Mouse (Mus musculus): Measurements from ENCODE around the gene Slc38a7. TPM values are rescaled to one million over a fixed set of nuclear protein-coding genes. Genes with fewer than 3 reads are reported as not detected.

Gene Slc38a7
- polyA plus RNA-seq (2015; fragmentation: Nextera tagmentation; extraction: Ambion mirVana) = 30.3 and 32.2 TPM in 2 replicates

- peak; percentile 97 for ATAC-seq (replicated peaks)
- WGBS = 10% methylated on average over 22 of the region's 22 CpGs
- H3K4me1 ChIP-seq = peaks cover 10% of the 10 kb centered on the region
- no peaks in the 10 kb centered on the region for H3K9me3 ChIP-seq
- no peak within 1 kb of the TSS for H3K27ac ChIP-seq
- peak within 1 kb of the TSS; percentile 70 for H3K4me2 ChIP-seq
- 0 out of 2 replicates have a peak, but pooled peaks cover 3% of the 10 kb centered on the region for H3K36me3 ChIP-seq (replicated peaks)
- H3K4me3 ChIP-seq = peak within 1 kb of the TSS; percentile 55
- no peaks in the 10 kb centered on the region for H3K27me3 ChIP-seq (replicated peaks)
- peak within 1 kb of the TSS; percentile 61 for H3K9ac ChIP-seq
Measured at GRCm38 (mm10) chr8:95853102-95853843, at the start of gene Slc38a7. Slc38a7 (minus strand) TSS chr8:95853539.

DNA sequence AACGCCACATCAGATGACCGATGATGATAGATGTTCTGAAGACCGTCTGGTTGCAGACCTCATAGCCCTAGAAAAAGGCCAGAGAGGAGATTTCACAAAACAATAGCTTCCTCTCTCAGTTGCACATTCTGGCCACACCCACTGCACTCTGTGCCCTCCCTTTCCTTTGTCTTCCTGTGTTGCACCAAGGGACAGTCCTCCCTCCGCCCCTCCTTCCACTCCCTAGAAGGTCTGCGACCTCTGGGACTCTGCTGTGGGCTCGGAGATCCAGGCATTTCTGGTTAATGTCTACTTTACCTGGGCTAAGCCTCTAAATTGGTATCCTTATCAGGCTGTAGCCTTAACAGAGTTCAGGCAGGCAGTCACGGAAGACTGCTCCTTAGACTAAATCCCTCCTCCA lies 48.5 kb upstream of the Slc38a7 start:
- ATAC-seq (replicated peaks) = no peak

DNA sequence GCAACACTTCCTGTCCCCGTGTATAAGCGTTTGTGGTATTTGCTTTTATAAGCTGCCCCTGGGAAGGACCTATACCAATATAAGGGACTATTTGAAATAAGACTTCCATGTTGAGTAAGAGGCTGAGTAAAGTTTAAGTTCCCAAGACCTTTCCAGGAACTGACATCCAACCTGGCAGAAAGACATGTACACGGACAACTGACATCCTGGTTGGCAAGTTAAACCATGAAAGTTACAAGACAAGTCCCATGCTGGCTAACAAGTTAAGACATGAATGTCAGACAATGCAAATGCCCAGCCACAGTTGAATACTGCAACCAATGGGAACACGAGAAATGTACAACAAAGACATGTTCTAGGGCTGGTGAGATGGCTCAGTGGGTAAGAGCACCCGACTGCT lies 40.4 kb upstream of the Slc38a7 start:
- H3K4me2 ChIP-seq = no peak overlapping the region
- no peak for ATAC-seq (replicated peaks)
- no peak overlapping the region for H3K9ac ChIP-seq
- H3K36me3 ChIP-seq (replicated peaks) = no peaks in the 10 kb centered on the region
- WGBS = 86% methylated on average over 5 of the region's 5 CpGs
- H3K4me1 ChIP-seq = no peaks in the 10 kb centered on the region
- no peaks in the 10 kb centered on the region for H3K9me3 ChIP-seq
- no peak overlapping the region for H3K27ac ChIP-seq
- no peaks in the 10 kb centered on the region for H3K27me3 ChIP-seq (replicated peaks)
- H3K4me3 ChIP-seq = no peak overlapping the region

More for the DNA sequence above, 48.5 kb upstream of the Slc38a7 start:
- H3K4me2 ChIP-seq = no peak overlapping the region
- H3K27me3 ChIP-seq (replicated peaks) = no peaks in the 10 kb centered on the region
- no peak overlapping the region for H3K4me3 ChIP-seq
- 24% methylated on average over 7 of the region's 7 CpGs for WGBS
- H3K27ac ChIP-seq = no peak overlapping the region
- H3K9me3 ChIP-seq = no peaks in the 10 kb centered on the region
- H3K9ac ChIP-seq = no peak overlapping the region
- H3K36me3 ChIP-seq (replicated peaks) = no peaks in the 10 kb centered on the region
- no peaks in the 10 kb centered on the region for H3K4me1 ChIP-seq

DNA sequence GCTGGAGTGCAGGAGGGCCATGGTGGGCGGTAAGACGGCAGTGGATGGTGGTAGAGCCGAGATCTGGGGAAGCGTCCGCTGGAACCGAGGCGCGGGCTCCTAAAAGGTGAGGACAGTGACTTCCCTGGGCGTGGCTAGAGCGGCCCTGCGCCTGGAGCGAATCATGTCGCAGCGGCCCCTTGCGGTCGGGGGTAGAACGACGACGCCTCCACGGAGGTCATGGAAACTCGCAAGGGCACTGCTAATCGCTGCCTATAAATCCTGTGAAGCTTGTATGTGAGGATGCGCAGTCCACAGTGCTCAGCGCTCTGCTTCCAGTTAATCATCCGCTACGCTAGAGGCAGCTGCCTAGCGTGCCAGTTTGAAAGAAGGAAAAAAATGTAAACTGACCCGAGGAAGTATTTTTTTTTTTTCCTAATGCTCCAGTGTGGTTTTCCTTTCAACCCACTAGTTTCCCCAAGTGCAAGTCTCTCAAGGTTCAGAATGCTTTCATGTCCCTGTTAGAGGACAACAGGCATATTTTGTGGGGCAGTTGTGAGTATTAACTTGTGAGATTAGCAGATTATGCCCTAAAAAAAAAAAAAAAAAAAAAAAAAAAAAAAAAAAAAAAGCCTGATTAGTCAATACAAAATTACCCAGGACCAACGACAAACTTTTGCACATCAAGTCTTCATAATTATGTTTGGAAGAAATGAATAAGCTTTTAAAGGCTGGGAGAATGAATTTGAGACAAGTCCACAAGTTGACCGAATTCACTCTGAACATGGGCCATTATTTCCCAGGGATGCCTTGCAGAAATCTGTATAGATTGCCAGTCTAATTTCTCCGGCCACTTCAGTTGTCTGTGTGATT lies 35.2 kb upstream of the Slc38a7 start, which contains the start of gene Got2:
Gene Got2 (minus strand): TSS at position 263 of the 852 bp plus-strand sequence.
- H3K4me2 ChIP-seq = peak within 1 kb of the TSS; percentile 82
- H3K4me3 ChIP-seq = peak within 1 kb of the TSS; percentile 98
- H3K36me3 ChIP-seq (replicated peaks) = no peaks in the 10 kb centered on the region
- peak; percentile 92 for ATAC-seq (replicated peaks)
- H3K27me3 ChIP-seq (replicated peaks) = no peaks in the 10 kb centered on the region
- H3K9ac ChIP-seq = peak within 1 kb of the TSS; percentile 81
- no peaks in the 10 kb centered on the region for H3K9me3 ChIP-seq
- H3K4me1 ChIP-seq = peaks cover 26% of the 10 kb centered on the region
- WGBS = 8% methylated on average over 31 of the region's 31 CpGs
- H3K27ac ChIP-seq = peak within 1 kb of the TSS; percentile 83

DNA sequence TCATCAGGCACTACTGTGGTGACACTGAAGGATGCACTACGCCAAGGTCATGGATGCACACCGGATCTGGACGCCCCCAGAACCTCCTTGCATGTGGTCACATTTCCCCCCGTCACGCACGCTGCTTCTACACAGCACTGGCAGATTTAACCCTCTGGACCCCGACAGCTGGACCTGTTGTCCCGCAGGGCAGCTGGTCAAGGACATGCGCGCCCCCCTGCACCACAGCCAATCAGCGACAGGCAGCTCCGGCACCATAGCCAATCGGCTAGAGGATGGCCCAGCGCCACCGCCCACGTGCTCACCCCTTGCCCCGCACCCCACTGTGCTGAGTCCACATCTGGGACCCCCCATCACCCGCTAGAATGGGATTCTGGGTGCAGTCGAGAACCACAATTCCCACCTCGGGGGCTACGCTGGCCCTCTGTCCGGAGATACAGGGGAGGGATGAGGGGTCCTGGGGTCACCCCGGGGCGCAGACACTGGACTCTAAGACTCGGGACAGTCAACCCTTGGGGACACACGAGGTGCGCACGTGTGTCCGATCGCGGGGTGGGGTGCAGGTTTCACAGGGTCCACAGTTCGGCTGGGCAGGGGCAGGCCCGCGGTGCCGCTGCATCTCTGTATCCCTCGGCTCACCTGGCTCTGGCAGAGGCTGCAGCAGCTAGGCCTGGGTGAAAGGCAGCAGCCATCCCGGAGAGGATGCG lies 34.4 kb upstream of the Slc38a7 start:
- peaks cover 26% of the 10 kb centered on the region for H3K4me1 ChIP-seq
- H3K4me2 ChIP-seq = peak overlapping the region; percentile 82
- ATAC-seq (replicated peaks) = peak; percentile 97
- peak overlapping the region; percentile 81 for H3K9ac ChIP-seq
- WGBS = under 1% methylated on average over 38 of the region's 38 CpGs
- no peaks in the 10 kb centered on the region for H3K9me3 ChIP-seq
- H3K4me3 ChIP-seq = peak overlapping the region; percentile 98
- H3K27me3 ChIP-seq (replicated peaks) = no peaks in the 10 kb centered on the region
- no peaks in the 10 kb centered on the region for H3K36me3 ChIP-seq (replicated peaks)
- H3K27ac ChIP-seq = peak overlapping the region; percentile 83

GRCm38 (mm10) chr8:95886647-95887577 lies 33.6 kb upstream of the Slc38a7 start:
- Histone ChIP-seq H3K27me3 (replicated peaks) (no peaks in the 10 kb centered on the region), H3K9me3 (no peaks in the 10 kb centered on the region), H3K9ac (peak overlapping the region; percentile 81), H3K4me2 (peak overlapping the region; percentile 82), H3K4me1 (peaks cover 26% of the 10 kb centered on the region), H3K36me3 (replicated peaks) (no peaks in the 10 kb centered on the region), H3K4me3 (peak overlapping the region; percentile 98), H3K27ac (peak overlapping the region; percentile 83)
- 75% methylated on average over 17 of the region's 17 CpGs for WGBS
- ATAC-seq (replicated peaks) = no peak

DNA sequence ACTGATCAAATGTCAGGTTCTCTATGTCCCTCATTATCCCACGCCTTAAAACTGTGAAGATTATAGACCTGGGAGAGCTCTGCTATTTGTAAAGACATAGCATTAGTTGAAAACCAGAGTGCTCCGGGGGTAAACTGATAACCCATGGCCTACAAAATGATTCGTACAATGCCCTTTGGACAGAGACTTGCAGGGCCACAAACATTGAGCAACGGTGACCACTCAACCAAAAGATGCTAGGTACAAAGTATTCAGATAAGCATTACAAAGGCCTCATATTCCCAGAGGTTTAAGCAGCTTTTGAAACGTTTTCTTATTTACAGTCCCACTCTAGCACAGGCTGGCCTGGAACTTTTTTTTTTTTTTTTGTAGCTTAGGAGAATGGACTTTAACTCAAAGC lies 32.6 kb upstream of the Slc38a7 start:
- Histone ChIP-seq H3K36me3 (replicated peaks) (no peaks in the 10 kb centered on the region), H3K4me3 (no peak overlapping the region), H3K9ac (no peak overlapping the region), H3K9me3 (no peaks in the 10 kb centered on the region), H3K4me1 (peaks cover 26% of the 10 kb centered on the region), H3K27ac (no peak overlapping the region), H3K27me3 (replicated peaks) (no peaks in the 10 kb centered on the region), H3K4me2 (no peak overlapping the region)
- WGBS = 70% methylated on average over 5 of the region's 5 CpGs
- ATAC-seq (replicated peaks) = no peak

DNA sequence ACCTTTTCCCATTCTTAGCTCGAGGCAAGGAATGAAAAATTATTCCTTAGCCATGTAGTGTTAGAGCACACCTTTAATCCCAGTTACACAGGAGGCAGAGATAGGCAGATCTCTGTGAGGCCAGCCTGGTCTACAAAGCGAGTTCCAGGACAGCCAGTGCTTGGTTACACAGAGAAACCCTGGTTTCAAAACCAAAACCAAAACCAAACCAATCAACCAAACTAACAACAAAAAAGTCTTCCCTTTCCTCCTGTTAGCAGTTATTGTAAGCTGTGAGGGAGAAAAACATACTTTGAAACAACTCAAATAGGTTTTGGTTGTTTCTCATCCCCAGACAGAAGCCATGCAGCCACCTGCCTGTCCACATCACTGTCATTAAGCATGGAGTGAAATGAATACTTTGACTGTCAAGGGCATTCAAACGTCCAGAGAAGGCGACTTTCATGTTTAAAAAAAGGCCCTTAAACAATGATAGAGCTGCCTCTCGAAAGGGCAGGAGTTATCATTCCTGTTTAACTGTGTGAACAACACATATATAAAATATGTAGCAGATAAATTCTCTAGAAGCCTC lies 32.0 kb upstream of the Slc38a7 start:
- Histone ChIP-seq H3K27me3 (replicated peaks) (no peaks in the 10 kb centered on the region), H3K4me1 (peaks cover 26% of the 10 kb centered on the region), H3K4me2 (no peak overlapping the region), H3K9ac (no peak overlapping the region), H3K9me3 (no peaks in the 10 kb centered on the region), H3K4me3 (no peak overlapping the region), H3K36me3 (replicated peaks) (no peaks in the 10 kb centered on the region), H3K27ac (no peak overlapping the region)
- no peak for ATAC-seq (replicated peaks)
- WGBS = 71% methylated on average over 5 of the region's 5 CpGs

DNA sequence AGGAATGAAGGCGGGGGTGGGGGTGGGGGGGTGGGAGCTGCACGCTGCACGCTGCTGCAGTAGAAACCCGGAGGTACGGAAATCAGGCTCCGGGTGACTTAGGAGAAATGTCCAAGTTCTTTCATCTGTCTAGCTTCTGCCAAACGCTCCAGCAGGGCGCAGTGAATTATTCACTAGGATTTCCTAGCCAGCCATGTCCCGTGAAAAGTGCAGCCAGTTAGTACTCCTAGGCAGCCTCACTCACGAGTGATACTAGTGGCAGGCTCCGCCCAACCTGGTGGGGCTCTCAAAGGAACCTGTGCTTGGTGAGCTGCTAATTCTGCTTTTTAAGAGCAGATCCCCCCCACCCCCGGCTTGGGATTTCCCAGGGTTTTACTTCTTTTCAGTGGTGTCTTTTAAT lies 31.2 kb upstream of the Slc38a7 start:
- 79% methylated on average over 12 of the region's 12 CpGs for WGBS

GRCm38 (mm10) chr8:95882191-95882590 lies 28.9 kb upstream of the Slc38a7 start:
- Histone ChIP-seq H3K4me3 (no peak overlapping the region), H3K9me3 (no peaks in the 10 kb centered on the region), H3K27me3 (replicated peaks) (no peaks in the 10 kb centered on the region), H3K36me3 (replicated peaks) (no peaks in the 10 kb centered on the region), H3K4me1 (peaks cover 30% of the 10 kb centered on the region), H3K9ac (no peak overlapping the region), H3K4me2 (no peak overlapping the region), H3K27ac (no peak overlapping the region)
- WGBS = 93% methylated on average over 9 of the region's 9 CpGs
- no peak for ATAC-seq (replicated peaks)

More for the DNA sequence above, 31.2 kb upstream of the Slc38a7 start:
- Histone ChIP-seq H3K4me2 (no peak overlapping the region), H3K4me3 (no peak overlapping the region), H3K36me3 (replicated peaks) (no peaks in the 10 kb centered on the region), H3K4me1 (peaks cover 26% of the 10 kb centered on the region), H3K9me3 (no peaks in the 10 kb centered on the region), H3K27ac (no peak overlapping the region), H3K27me3 (replicated peaks) (no peaks in the 10 kb centered on the region), H3K9ac (no peak overlapping the region)
- no peak for ATAC-seq (replicated peaks)

- 90% methylated on average over 3 of the region's 3 CpGs for WGBS
- H3K27me3 ChIP-seq (replicated peaks) = no peaks in the 10 kb centered on the region
Measured at GRCm38 (mm10) chr8:95881576-95881975, 28.2 kb upstream of the Slc38a7 start.

More at GRCm38 (mm10) chr8:95881576-95881975, 28.2 kb upstream of the Slc38a7 start:
- Histone ChIP-seq H3K36me3 (replicated peaks) (peaks cover 2% of the 10 kb centered on the region; the same call in 1 of the 2 replicates), H3K4me3 (no peak overlapping the region), H3K9ac (no peak overlapping the region), H3K27ac (no peak overlapping the region), H3K4me1 (peaks cover 24% of the 10 kb centered on the region), H3K9me3 (no peaks in the 10 kb centered on the region), H3K4me2 (no peak overlapping the region)
- no peak for ATAC-seq (replicated peaks)
